Mouse (Mus musculus): ENCODE measurements around the gene Lrp10.

The Lrp10 gene

DNA sequence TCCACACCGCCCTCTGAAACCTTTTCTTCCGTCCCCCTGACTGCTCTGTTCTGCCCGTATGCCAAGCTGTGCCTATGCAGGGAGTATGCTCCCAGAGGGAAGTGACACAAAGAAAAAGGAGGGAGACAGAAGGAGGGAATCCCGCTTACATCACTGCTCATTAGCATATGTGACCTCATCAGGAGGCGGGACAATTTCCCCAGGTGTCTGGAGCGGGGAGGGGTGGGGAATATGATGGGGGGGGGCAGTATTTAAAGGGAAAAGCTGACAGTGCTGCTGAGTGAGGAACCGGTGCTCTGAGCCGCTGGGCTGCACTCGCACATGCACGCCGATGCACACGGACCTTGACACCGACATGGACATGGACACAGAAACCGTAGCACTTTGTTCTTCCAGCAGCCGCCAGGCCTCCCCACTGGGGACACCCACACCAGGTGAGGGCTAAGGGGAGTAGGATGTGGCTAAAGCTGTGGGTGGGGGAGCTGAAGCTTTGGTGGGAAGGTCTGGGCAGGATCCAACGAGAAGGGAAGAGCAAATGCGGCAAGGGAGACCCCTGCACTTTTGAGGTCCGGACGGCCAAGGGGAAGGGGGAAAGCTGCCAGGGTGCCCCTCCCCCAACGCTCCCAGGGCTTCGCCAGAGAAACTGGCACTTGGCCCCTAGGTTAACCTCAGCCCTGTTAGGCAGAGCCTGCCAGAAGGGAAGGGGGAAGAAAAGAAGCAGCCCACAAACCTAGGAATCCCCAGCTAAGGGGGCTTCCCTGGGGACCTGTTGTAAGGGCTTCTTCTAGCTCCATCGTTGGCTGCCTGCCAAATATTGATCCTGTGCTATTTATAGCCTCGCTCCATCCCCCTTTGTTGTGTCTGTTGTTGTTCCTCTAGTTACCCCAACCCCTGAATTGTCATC is 12.3 kb downstream of the Lrp10 start, which contains the start of gene Rem2:
Gene Rem2, plus strand, starts transcription at position 160 of the 904 bp plus-strand sequence.
- no peak for DNase-seq

GRCm38 (mm10) chr14:54477172-54477909 is 13.4 kb downstream of the Lrp10 start:
- DNase-seq, result no peak

DNA sequence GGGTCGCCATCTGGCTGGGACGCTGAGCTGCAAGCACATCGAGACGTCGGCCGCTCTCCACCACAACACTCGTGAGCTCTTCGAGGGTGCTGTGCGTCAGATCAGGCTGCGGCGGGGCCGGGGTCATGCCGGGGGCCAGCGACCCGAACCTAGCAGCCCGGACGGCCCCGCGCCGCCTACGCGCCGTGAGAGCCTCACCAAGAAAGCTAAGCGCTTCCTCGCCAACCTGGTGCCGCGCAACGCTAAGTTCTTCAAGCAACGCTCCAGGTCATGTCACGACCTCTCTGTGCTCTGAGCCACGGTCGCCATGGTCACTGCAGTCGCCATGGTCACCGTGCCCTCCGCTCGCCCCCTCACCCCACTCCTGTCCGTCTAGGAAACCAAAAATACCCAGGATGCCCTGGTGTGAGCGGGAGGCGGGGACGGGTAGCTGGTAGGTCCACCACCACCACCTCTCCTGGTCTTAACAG is 15.5 kb downstream of the Lrp10 start:
- DNase-seq, result no peak

DNA sequence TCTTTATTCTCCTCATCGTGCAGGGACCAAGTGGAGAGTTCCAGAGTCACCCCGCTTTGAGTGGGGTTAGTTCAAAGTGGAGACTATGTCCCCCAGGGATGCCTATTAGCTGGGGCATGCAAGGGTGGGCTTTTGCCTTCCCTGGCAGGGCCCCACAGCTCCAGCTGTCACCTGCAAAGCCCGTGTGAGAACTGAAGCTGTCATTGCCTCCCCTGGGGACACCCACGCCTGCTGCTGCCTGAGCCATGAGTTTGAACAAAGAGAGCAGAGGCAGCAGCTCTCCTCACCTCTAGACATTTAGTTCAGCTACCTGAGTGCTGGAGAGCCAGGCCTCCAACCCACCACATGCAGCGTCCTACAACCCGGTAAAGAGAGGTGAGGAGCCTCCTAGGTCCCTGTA is 16.7 kb downstream of the Lrp10 start:
- no peak for DNase-seq

GRCm38 (mm10) chr14:54481402-54481801 is 17.5 kb downstream of the Lrp10 start:
- no peak for DNase-seq

- DNase-seq, result peak; percentile 70
Measured at GRCm38 (mm10) chr14:54482498-54482897, 18.6 kb downstream of the Lrp10 start.

DNA sequence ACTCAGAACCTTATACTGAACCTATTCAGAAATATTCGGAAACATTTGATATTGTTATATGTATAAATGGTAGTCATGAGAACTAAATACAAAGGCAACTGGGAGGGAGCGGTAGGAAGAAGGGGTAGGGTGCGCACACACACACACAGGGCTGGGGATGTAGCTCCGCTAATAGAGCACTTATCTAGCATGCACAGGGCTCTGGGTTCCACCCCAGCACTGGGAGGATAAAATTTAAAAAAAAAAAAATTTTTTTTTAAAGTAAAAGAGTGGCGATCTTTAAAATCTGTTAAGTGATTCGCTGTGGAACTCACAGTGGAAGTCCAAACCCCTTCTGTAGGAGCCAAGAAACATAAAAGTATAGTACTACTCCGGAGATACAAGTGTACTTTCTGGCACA is 22.0 kb downstream of the Lrp10 start:
- no peak for DNase-seq

- DNase-seq, result no peak
Measured at GRCm38 (mm10) chr14:54487732-54488131, 23.8 kb downstream of the Lrp10 start.

GRCm38 (mm10) chr14:54488350-54488749 is 24.4 kb downstream of the Lrp10 start:
- no peak for DNase-seq

DNA sequence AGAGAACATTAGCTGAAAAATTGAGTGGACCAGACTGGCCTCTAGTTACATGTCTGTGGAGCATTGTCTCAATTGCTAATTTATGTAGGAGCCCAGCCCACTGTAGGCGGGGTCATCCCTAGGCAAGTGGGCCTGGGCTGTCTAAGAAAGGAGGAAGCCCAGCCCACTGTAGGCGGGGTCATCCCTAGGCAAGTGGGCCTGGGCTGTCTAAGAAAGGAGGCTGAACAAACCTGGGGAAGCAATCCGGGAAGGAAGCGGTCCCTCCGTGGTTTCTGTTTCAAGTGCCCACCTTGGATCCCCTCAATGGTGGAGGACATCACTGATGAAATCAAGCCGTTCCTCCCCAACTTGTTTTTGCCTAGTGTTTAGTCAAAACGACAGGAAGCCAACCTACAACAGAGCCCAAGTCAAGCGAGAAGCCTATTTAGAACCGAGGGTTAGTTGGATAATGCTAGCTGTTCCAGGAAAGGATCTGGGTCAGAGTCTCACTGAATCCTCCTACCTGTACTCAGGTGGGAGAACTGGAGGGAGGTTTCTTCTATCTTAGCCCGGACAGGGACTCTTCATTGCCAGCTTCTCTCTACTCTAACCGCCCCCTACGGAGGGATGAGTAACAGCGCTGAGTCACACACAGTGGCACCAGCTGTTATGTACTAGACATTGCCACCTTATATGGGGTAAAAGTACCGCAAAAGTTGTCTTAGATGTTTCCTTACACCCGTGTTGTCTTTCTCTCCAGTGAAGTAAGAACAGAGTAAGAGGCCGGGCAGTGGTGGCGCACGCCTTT is 28.6 kb downstream of the Lrp10 start:
- DNase-seq, result peak; percentile 67

- DNase-seq, result no peak
Measured at GRCm38 (mm10) chr14:54493236-54493635, 29.3 kb downstream of the Lrp10 start.

DNA sequence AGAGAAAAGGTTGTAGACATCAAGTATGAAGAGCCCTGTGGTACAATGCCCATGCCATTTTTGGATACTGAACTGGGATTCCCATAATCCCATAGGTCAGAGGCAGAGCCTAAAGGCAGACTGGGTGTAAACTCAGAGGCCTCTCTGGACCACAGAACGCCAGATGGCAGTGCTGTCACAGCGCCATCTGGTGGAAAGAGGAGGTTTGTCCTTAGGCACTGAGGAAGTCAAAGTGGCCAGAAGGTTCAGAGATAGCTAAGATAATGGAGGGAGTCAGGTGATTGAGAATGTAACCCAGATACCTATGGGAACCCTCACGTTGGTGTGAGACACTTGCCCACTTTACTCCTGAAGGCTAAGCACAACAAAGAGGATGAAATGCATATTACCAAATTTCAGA is 30.3 kb downstream of the Lrp10 start:
- DNase-seq, result peak; percentile 72

- no peak for DNase-seq
Measured at GRCm38 (mm10) chr14:54496706-54497105, 32.8 kb downstream of the Lrp10 start.

GRCm38 (mm10) chr14:54499330-54499729 is 35.4 kb downstream of the Lrp10 start:
- DNase-seq, result no peak

GRCm38 (mm10) chr14:54501365-54501764 is 37.4 kb downstream of the Lrp10 start:
- DNase-seq, result no peak

DNA sequence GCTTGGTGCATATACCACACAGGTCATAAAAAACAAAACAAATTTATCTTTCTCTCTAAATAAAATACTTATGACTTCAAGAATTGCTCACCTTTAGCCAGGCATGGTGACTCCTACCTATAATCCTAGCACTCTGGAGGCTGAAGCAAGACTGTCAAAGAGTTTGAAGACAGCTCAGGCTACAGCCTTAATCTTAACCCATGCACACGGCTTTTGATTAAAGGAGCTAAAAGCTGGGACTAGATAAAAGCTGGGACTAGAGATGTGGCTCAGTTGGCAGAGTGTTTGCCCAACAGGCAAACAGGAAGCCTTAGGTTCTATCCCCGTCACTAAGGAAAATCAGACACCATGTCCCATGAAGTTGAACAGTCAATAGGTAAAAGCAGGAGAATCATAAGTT is 39.2 kb downstream of the Lrp10 start:
- DNase-seq, result no peak

GRCm38 (mm10) chr14:54509774-54510173 is 45.8 kb downstream of the Lrp10 start:
- no peak for DNase-seq

DNA sequence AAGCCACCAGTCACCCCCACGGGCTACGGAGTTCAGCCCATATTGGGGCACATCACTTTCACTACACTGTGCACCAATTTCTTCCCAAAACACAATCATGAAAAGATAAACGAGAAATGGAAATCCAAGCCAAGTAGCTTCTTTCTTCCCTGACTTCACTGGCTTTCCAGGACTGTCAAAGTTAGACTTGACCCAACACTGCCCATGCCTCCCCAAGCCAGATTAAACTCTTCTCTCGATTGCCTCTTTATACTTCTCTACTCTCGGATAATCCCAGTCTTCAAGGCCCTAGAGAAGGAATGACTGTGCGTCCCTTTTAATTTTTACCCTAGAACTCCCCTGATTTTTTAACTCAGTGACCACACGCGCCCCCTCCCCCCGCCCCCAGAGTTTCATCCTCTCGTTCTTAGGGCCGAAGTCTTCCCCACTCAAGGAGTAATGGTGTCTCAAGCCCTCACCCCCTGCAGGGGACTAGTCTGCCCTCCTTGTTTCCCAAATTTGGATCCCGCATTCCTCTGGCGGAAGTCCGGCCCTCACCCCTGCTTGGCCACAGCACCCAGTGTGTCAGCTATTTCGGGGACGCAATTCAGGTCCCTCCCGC is 52.9 kb downstream of the Lrp10 start:
- no peak for DNase-seq

Data from liver (tissue).